Mouse (Mus musculus) ES-E14 (cell line): ENCODE measurements around the gene Rgs6. TPM values are rescaled to one million over a fixed set of nuclear protein-coding genes. Genes with fewer than 3 reads are reported as not detected.

Experiments
- DNase-seq: peaks from one replicate; pipeline ENCODE4 v3.0.0-alpha.2; 2013; ENCODE audit warnings: low read depth, low spot score
- H3K27ac ChIP-seq: 2 replicates; pipeline ENCODE4 v1.5.1; 2012; ENCODE audit warnings: low read depth, mild to moderate bottlenecking, low read length, moderate library complexity, mixed read lengths; ENCODE audit not compliant: poor library complexity, insufficient read depth, severe bottlenecking
- H3K36me3 ChIP-seq: 2 replicates; pipeline ENCODE4 v1.6.1; 2012; ENCODE audit warnings: mild to moderate bottlenecking, low read length, moderate library complexity, mixed read lengths; ENCODE audit not compliant: control insufficient read depth, poor library complexity, insufficient read depth, severe bottlenecking
- H3K4me1 ChIP-seq, 2 experiments: fragments of 150-350 bp in 1 of 2; sonication (generic) in 1 of 2; 2 replicates each; pipeline ENCODE4 v1.6.1; 2012; ENCODE audit warnings: low read length in 2 of 2, mild to moderate bottlenecking in 1 of 2, mixed read lengths in 1 of 2; ENCODE audit not compliant: control insufficient read depth in 2 of 2, insufficient read depth in 2 of 2, poor library complexity in 1 of 2
- H3K4me3 ChIP-seq, 2 experiments: fragments of 150-350 bp in 1 of 2; sonication (generic) in 1 of 2; 2 replicates each; pipeline ENCODE4 v1.5.1; 2012; ENCODE audit warnings: low read length in 2 of 2, low read depth in 1 of 2, mild to moderate bottlenecking in 1 of 2, mixed read lengths in 1 of 2; ENCODE audit not compliant: insufficient read depth in 1 of 2, poor library complexity in 1 of 2, severe bottlenecking in 1 of 2
- H3K9ac ChIP-seq: 2 replicates; pipeline ENCODE4 v1.6.1; 2012; ENCODE audit warnings: low read depth, mild to moderate bottlenecking, low read length, mixed read lengths; ENCODE audit not compliant: poor library complexity, insufficient read depth, severe bottlenecking
- H3K9me3 ChIP-seq: fragments of 150-350 bp; sonication (generic); 2 replicates; pipeline ENCODE4 v1.6.1; 2012; ENCODE audit warnings: low read depth, mild to moderate bottlenecking, low read length; ENCODE audit not compliant: control insufficient read depth, insufficient read depth
- CHD2 ChIP-seq: IDR thresholded peaks from 2 replicates; pipeline ENCODE4 v1.6.1; 2014; ENCODE audit warnings: mild to moderate bottlenecking, low read depth, low read length, inconsistent platforms
- HCFC1 ChIP-seq: IDR thresholded peaks from 2 replicates; pipeline ENCODE4 v1.6.1; 2012; ENCODE audit warnings: low read length, inconsistent platforms, borderline replicate concordance; ENCODE audit not compliant: insufficient read depth
- MAFK ChIP-seq: IDR thresholded peaks from 2 replicates; pipeline ENCODE4 v1.6.1; 2014; ENCODE audit warnings: mild to moderate bottlenecking, low read depth, low read length, inconsistent platforms; ENCODE audit not compliant: insufficient read depth
- ZC3H11A ChIP-seq: IDR thresholded peaks from 2 replicates; pipeline ENCODE4 v1.6.1; 2012; ENCODE audit warnings: low read depth, mild to moderate bottlenecking, inconsistent platforms, low read length, borderline replicate concordance
- ZNF384 ChIP-seq: IDR thresholded peaks from 2 replicates; pipeline ENCODE4 v1.6.1; 2012; ENCODE audit warnings: low read depth, low read length, inconsistent platforms
- in situ Hi-C, 2 experiments: fragments of 600-800 bp; cut with MboI; formaldehyde crosslinking; loops; one replicate each; pipeline ENCODE4 v1.15.1; 2025; ENCODE audit warnings: low sequenced_read_pairs in 2 of 2, inconsistent platforms in 1 of 2; ENCODE audit not compliant: unreplicated experiment in 2 of 2
- total RNA-seq: library from RNA; depleted of rRNA; stranded (reverse); fragments of 300-350 nt; gene quantifications from 2 replicates; pipeline ENCODE4 v1.2.3, GENCODE M21; 2012

Gene Rgs6
- total RNA-seq, 1 experiment, result 0.49 TPM

GRCm38 (mm10) chr12:82970521-82971105, 382.5 kb downstream of the Rgs6 start:
- H3K4me1 ChIP-seq, result no peaks in the 10 kb centered on the region
- H3K27ac ChIP-seq, result no peak overlapping the region
- H3K9ac ChIP-seq, result no peak overlapping the region
- H3K4me3 ChIP-seq, result no peak overlapping the region
- H3K9me3 ChIP-seq, result no peaks in the 10 kb centered on the region
- H3K36me3 ChIP-seq, result no peaks in the 10 kb centered on the region
- no peak for DNase-seq
- in situ Hi-C loops, result no loop called here
- TF ChIP-seq ZNF384, result no peak
- no peak for TF ChIP-seq MAFK
- no peak for TF ChIP-seq ZC3H11A
- TF ChIP-seq HCFC1, result no peak
- no peak for TF ChIP-seq CHD2

- no peak overlapping the region for H3K27ac ChIP-seq
- H3K4me1 ChIP-seq, result no peaks in the 10 kb centered on the region
- H3K9ac ChIP-seq, result no peak overlapping the region
- no peak overlapping the region for H3K4me3 ChIP-seq
- H3K36me3 ChIP-seq, result no peaks in the 10 kb centered on the region
- no peaks in the 10 kb centered on the region for H3K9me3 ChIP-seq
- in situ Hi-C loops, result no loop called here
- TF ChIP-seq CHD2 (no peak), MAFK (no peak)
- DNase-seq, result no peak
Measured at GRCm38 (mm10) chr12:82971176-82971575, 383.1 kb downstream of the Rgs6 start.

- TF ChIP-seq HCFC1, result no peak
- TF ChIP-seq CHD2, result no peak
- no peak for TF ChIP-seq MAFK
- no peak for TF ChIP-seq ZNF384
- no peak for TF ChIP-seq ZC3H11A
- in situ Hi-C loops, result no loop called here
- no peak overlapping the region for H3K9ac ChIP-seq
- 0 out of 2 replicates have a peak overlapping the region, but pooled peaks have one; percentile 0 for H3K27ac ChIP-seq
- DNase-seq, result no peak
- no peaks in the 10 kb centered on the region for H3K36me3 ChIP-seq
- no peaks in the 10 kb centered on the region for H3K9me3 ChIP-seq
- no peaks in the 10 kb centered on the region for H3K4me1 ChIP-seq
- no peak overlapping the region for H3K4me3 ChIP-seq
Measured at GRCm38 (mm10) chr12:82972661-82973060, 384.6 kb downstream of the Rgs6 start.

GRCm38 (mm10) chr12:82973771-82974170, 385.7 kb downstream of the Rgs6 start:
- no peaks in the 10 kb centered on the region for H3K36me3 ChIP-seq
- H3K9ac ChIP-seq, result no peak overlapping the region
- H3K4me1 ChIP-seq, result no peaks in the 10 kb centered on the region
- H3K4me3 ChIP-seq, result no peak overlapping the region
- H3K9me3 ChIP-seq, result no peaks in the 10 kb centered on the region
- in situ Hi-C loops, result no loop called here
- no peak for DNase-seq
- no peak for TF ChIP-seq ZC3H11A
- TF ChIP-seq CHD2, result no peak
- TF ChIP-seq HCFC1, result no peak
- no peak for TF ChIP-seq ZNF384
- no peak overlapping the region for H3K27ac ChIP-seq

GRCm38 (mm10) chr12:82978275-82978674, 390.2 kb downstream of the Rgs6 start:
- no peaks in the 10 kb centered on the region for H3K36me3 ChIP-seq
- H3K4me1 ChIP-seq, result no peaks in the 10 kb centered on the region
- H3K4me3 ChIP-seq, result no peak overlapping the region
- H3K27ac ChIP-seq, result no peak overlapping the region
- in situ Hi-C loops, result no loop called here
- no peak for TF ChIP-seq ZNF384
- TF ChIP-seq HCFC1, result no peak
- no peak for TF ChIP-seq CHD2
- TF ChIP-seq ZC3H11A, result no peak
- TF ChIP-seq MAFK, result no peak
- DNase-seq, result no peak
- H3K9me3 ChIP-seq, result no peaks in the 10 kb centered on the region
- H3K9ac ChIP-seq, result no peak overlapping the region
